Mouse (Mus musculus) kidney, postnatal 0 days (tissue): ENCODE measurements around the gene Frmd6. TPM values are rescaled to one million over a fixed set of nuclear protein-coding genes. Genes with fewer than 3 reads are reported as not detected.

ENCODE experiments used
- ATAC-seq: fragments of 200-750 bp; cut with Nextera tagmentation; replicated peaks from 2 replicates; pipeline ENCODE4 v1.8.0; 2017; ENCODE audit warnings: low read depth, moderate number of reproducible peaks, moderate TSS enrichment, moderate library complexity; ENCODE audit not compliant: low FRiP score
- DNase-seq: peaks from one replicate; pipeline ENCODE4 v3.0.0-alpha.2; 2016; ENCODE audit warnings: low spot score
- H3K27ac ChIP-seq: fragments of 300-500 bp; sonication (generic); 2 replicates; pipeline ENCODE4 v1.5.1; 2014; ENCODE audit warnings: mild to moderate bottlenecking
- H3K27me3 ChIP-seq: fragments of 300-500 bp; sonication (generic); 2 replicates; pipeline ENCODE4 v1.6.1; 2014; ENCODE audit warnings: low read length, mixed read lengths; ENCODE audit not compliant: insufficient read depth
- H3K36me3 ChIP-seq: fragments of 300-500 bp; sonication (generic); 2 replicates; pipeline ENCODE4 v1.6.1; 2014; ENCODE audit warnings: low read length, mixed read lengths; ENCODE audit not compliant: insufficient read depth
- H3K4me1 ChIP-seq: fragments of 300-500 bp; sonication (generic); replicated peaks from 2 replicates; pipeline ENCODE4 v1.6.1; 2014; ENCODE audit warnings: antibody characterized with exemption, low read length, mixed read lengths; ENCODE audit not compliant: insufficient read depth
- H3K4me2 ChIP-seq: fragments of 300-500 bp; sonication (generic); 2 replicates; pipeline ENCODE4 v1.6.1; 2014; ENCODE audit warnings: mild to moderate bottlenecking, low read length, moderate library complexity, mixed read lengths
- H3K4me3 ChIP-seq: fragments of 300-500 bp; sonication (generic); replicated peaks from 2 replicates; pipeline ENCODE4 v1.5.1; 2014; ENCODE audit warnings: low read depth, low read length
- H3K9ac ChIP-seq: fragments of 300-500 bp; sonication (generic); 2 replicates; pipeline ENCODE4 v1.6.1; 2014; ENCODE audit warnings: low read depth, low read length
- H3K9me3 ChIP-seq: fragments of 300-500 bp; sonication (generic); replicated peaks from 2 replicates; pipeline ENCODE4 v1.6.1; 2016; ENCODE audit warnings: low read length, inconsistent platforms, mixed read lengths
- CTCF ChIP-seq: IDR thresholded peaks from 2 replicates; pipeline ENCODE4 v1.5.1; 2016; ENCODE audit warnings: antibody characterized with exemption, low read depth, mild to moderate bottlenecking, moderate library complexity
- WGBS: fragments of 180-500 bp; shearing (Covaris S2); extraction: QIAGEN DNeasy Blood & Tissue Kit; methylation state at CpG from one replicate; pipeline ENCODE4 v1.1.7; 2014; 5-methylcytosine and 5-hydroxymethylcytosine counted together
- polyA plus RNA-seq: library from polyadenylated mRNA; unstranded; fragments of >200 nt; fragmentation: Nextera tagmentation; extraction: Ambion mirVana; gene quantifications from 2 replicates; pipeline ENCODE4 v1.2.1, GENCODE M21; 2015

Gene Frmd6
- polyA plus RNA-seq, 1 experiment from 2014 or later: 14.6 TPM

DNA sequence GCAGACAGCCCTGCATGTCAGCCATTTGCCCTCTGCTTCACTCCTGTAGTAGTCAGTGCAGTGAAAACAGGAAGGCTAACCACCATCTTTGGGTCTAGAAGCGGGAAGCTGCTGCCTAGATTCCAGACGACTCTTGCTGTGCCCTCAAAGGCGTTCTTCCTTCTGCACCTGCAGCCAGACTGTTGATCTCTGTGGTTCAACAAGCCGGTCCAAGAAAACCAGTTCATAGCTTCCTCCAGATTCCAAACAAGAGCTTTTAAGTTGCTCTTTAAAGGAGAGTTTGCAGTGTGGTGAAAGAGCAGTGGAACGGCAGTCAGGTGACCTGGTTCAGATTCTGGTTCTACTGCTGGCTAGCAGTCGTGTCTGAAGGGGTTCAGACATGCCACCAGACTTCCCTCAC, 48.2 kb downstream of the Frmd6 start:
- ATAC-seq: no peak
- Histone ChIP-seq H3K4me1 (no peaks in the 10 kb centered on the region), H3K9ac (no peak overlapping the region), H3K27ac (no peak overlapping the region), H3K4me3 (no peak overlapping the region), H3K4me2 (no peak overlapping the region), H3K27me3 (no peaks in the 10 kb centered on the region), H3K36me3 (0 out of 2 replicates have a peak, but pooled peaks cover 3% of the 10 kb centered on the region), H3K9me3 (no peaks in the 10 kb centered on the region)
- TF ChIP-seq CTCF: no peak
- 63% methylated on average over 6 of the region's 6 CpGs for WGBS
- DNase-seq: no peak

DNA sequence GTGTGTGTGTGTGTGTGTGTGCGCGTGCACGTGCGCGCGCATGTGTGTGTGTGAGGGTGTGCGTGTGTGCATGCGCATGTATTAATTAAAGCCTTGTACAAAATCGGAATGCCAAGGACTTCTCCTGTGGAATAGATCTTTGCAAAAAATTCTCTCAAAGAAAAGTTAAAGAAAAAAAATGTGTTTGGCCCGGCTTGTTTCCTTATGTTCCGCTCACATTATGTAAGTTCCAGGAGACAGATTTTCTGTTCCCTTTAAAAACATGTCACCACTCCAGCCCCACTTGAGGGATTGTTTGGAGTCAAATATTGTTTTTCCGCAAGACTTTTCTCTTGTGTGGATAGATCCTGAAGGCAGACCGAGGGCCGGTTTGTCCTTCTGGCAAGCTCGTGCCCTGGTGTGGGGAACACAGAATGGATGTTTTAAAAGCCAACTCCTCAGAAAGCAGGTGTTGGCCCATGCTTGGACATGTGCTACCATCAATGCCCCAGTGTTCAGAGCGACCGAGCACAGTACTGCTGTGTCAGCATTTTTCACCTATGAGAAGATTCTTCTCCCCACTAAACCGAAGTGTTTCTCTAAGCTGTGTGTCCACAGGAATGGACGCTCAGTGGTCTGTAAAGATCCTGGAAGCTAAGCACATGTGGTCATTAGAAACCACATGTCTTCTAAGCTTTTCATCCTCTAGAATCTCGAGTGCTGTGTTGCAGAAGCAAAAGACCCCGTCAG, 51.1 kb downstream of the Frmd6 start:
- Histone ChIP-seq H3K9ac (no peak overlapping the region), H3K4me2 (no peak overlapping the region), H3K27me3 (no peaks in the 10 kb centered on the region), H3K36me3 (0 out of 2 replicates have a peak, but pooled peaks cover 6% of the 10 kb centered on the region), H3K4me1 (no peaks in the 10 kb centered on the region), H3K4me3 (no peak overlapping the region), H3K9me3 (no peaks in the 10 kb centered on the region), H3K27ac (no peak overlapping the region)
- DNase-seq (no peak), ATAC-seq (no peak)
- 86% methylated on average over 21 of the region's 21 CpGs for WGBS
- TF ChIP-seq CTCF: no peak

DNA sequence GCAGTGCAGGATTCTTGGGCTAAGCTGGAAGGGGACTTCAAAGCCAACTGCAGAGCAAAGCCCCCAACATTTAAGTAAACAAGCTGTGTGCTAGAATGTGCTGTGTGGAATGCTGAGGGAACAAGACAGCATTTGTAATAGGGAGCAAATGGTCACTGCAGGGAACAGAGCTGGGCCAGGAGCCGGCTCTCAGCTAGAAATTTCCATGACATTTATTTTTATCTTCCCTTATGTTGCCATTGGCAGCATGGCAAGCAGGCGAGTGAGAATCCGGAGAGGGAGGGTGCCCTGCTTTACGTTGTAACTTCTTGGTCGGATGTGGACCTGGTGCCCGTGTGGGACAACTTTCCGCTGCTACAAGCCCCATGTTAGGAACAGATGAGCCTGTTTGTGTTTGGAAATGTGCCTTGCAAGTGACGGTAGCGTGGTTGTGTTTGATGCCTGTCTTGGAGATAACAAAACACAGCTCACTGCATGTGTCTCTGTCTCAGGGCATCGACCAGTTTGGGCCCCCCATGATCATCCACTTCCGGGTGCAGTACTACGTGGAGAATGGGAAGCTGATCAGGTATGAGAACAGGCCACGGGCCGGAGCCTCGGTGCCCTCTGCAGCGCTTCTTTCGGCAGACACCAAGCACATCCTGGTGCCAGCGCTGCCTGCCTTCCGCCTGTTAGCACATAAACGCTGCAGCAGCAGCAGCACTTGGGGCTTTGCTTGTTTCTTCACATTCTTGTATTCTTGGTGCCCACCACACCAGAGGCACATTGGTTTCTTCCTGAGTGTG, 52.8 kb downstream of the Frmd6 start:
- Histone ChIP-seq H3K4me1 (no peaks in the 10 kb centered on the region), H3K4me3 (no peak overlapping the region), H3K9me3 (no peaks in the 10 kb centered on the region), H3K9ac (no peak overlapping the region), H3K4me2 (no peak overlapping the region), H3K27ac (no peak overlapping the region), H3K27me3 (no peaks in the 10 kb centered on the region), H3K36me3 (0 out of 2 replicates have a peak, but pooled peaks cover 6% of the 10 kb centered on the region)
- no peak for TF ChIP-seq CTCF
- WGBS: 91% methylated on average over 20 of the region's 20 CpGs
- ATAC-seq: no peak
- DNase-seq: no peak

GRCm38 (mm10) chr12:70880396-70880975, 55.2 kb downstream of the Frmd6 start:
- Histone ChIP-seq H3K4me1 (no peaks in the 10 kb centered on the region), H3K27me3 (no peaks in the 10 kb centered on the region), H3K27ac (no peak overlapping the region), H3K4me3 (no peak overlapping the region), H3K36me3 (0 out of 2 replicates have a peak, but pooled peaks cover 7% of the 10 kb centered on the region), H3K9me3 (no peaks in the 10 kb centered on the region), H3K9ac (no peak overlapping the region), H3K4me2 (no peak overlapping the region)
- 58% methylated on average over 9 of the region's 9 CpGs for WGBS
- no peak for TF ChIP-seq CTCF
- ATAC-seq: no peak
- DNase-seq: no peak

- H3K4me3 ChIP-seq: no peak overlapping the region
- H3K4me2 ChIP-seq: no peak overlapping the region
- 0 out of 2 replicates have a peak, but pooled peaks cover 9% of the 10 kb centered on the region for H3K36me3 ChIP-seq
- no peak overlapping the region for H3K27ac ChIP-seq
- H3K9ac ChIP-seq: no peak overlapping the region
- DNase-seq (no peak), ATAC-seq (no peak; the same call in 1 of the 2 replicates)
- H3K27me3 ChIP-seq: no peaks in the 10 kb centered on the region
- no peak for TF ChIP-seq CTCF
- no peaks in the 10 kb centered on the region for H3K4me1 ChIP-seq
- WGBS: 47% methylated on average over 12 of the region's 12 CpGs
- H3K9me3 ChIP-seq: no peaks in the 10 kb centered on the region
These were observed 56.0 kb downstream of the Frmd6 start for GRCm38 (mm10) chr12:70881340-70881739.

- ATAC-seq: no peak
- no peak for TF ChIP-seq CTCF
These were observed 56.5 kb downstream of the Frmd6 start for GRCm38 (mm10) chr12:70881854-70882253.

More at GRCm38 (mm10) chr12:70881854-70882253, 56.5 kb downstream of the Frmd6 start:
- Histone ChIP-seq H3K9ac (no peak overlapping the region), H3K4me2 (no peak overlapping the region), H3K27me3 (no peaks in the 10 kb centered on the region), H3K27ac (no peak overlapping the region), H3K36me3 (0 out of 2 replicates have a peak, but pooled peaks cover 9% of the 10 kb centered on the region), H3K4me1 (no peaks in the 10 kb centered on the region), H3K9me3 (no peaks in the 10 kb centered on the region), H3K4me3 (no peak overlapping the region)
- DNase-seq: no peak
- 96% methylated on average over 4 of the region's 4 CpGs for WGBS
